Mouse (Mus musculus): ENCODE data around the gene Cd69. TPM values are rescaled to one million over a fixed set of nuclear protein-coding genes. Genes with fewer than 3 reads are reported as not detected.

The Cd69 gene
- polyA plus RNA-seq, 1 experiment from 2014 or later: 0.11 TPM

DNA sequence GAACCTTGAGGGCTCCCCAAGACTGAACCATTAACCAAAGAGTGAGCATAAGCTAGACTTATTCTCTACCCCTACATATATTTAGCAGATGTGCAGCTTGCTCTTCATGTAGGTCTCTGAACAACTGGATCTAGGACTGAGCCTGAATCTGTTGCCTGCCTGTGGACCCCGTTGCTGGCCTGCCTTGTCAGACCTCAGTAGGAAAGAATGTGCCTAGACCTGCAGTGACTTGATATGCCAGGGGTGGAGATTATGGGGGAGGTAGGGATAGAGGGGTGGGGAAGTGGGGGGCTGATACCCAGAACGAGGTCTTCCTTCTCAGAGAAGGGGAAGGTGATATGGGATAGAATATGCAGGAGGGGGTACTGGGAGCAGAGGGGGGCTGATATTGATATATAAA lies 51.6 kb downstream of the Cd69 start:
- H3K36me3 ChIP-seq (ENCODE audit: control insufficient read depth, insufficient read depth, low read length): no peaks in the 10 kb centered on the region
- H3K4me3 ChIP-seq (ENCODE audit: low read depth, low read length): no peak overlapping the region
- no peaks in the 10 kb centered on the region for H3K27me3 ChIP-seq (ENCODE audit: control insufficient read depth, insufficient read depth, low read length)
- H3K4me2 ChIP-seq (ENCODE audit: low read depth, severe bottlenecking): no peak overlapping the region
- 66% methylated on average over 2 of the region's 2 CpGs for WGBS
- DNase-seq (ENCODE audit: low spot score): no peak
- no peaks in the 10 kb centered on the region for H3K9me3 ChIP-seq (ENCODE audit: control insufficient read depth, low read length)
- H3K27ac ChIP-seq (replicated peaks; ENCODE audit: low read depth, low read length): no peak overlapping the region
- H3K4me1 ChIP-seq (ENCODE audit: control insufficient read depth, insufficient read depth, low read length): no peaks in the 10 kb centered on the region
- ATAC-seq (ENCODE audit: insufficient number of reproducible peaks, low FRiP score, low TSS enrichment, low read depth): no peak
- no peak overlapping the region for H3K9ac ChIP-seq (ENCODE audit: low read length)

DNA sequence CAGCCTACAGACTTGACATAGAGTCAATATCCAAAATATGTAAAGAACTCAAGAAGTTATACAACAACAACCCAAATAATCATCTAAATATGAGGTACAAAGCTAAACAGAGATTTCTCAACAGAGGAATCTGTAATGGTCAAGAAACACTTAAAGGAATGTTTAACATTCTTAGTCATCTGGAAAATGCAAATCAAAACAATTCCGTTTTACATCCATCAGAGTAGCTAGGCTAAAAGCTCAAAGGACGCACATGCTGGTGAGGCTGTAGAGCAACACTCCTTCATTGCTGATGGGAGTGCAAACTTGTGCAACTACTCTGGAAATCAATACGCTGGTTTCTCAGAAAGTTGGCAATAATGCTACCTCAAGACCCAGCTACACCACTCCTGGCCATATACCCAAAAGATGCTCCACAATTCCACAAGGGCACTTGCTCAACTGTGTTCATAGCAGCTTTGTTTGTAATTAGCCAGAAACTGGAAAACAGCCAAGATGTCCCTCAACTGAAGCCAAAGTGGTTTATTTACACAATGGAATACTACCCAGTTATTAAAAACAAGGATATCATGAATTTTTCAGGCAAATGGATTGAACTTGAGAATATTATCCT lies 52.9 kb downstream of the Cd69 start:
- Histone ChIP-seq H3K9me3 (ENCODE audit: control insufficient read depth, low read length) (no peaks in the 10 kb centered on the region), H3K4me3 (ENCODE audit: low read depth, low read length) (no peak overlapping the region), H3K27me3 (ENCODE audit: control insufficient read depth, insufficient read depth, low read length) (no peaks in the 10 kb centered on the region), H3K27ac (replicated peaks; ENCODE audit: low read depth, low read length) (no peak overlapping the region), H3K4me1 (ENCODE audit: control insufficient read depth, insufficient read depth, low read length) (no peaks in the 10 kb centered on the region), H3K9ac (ENCODE audit: low read length) (no peak overlapping the region), H3K4me2 (ENCODE audit: low read depth, severe bottlenecking) (no peak overlapping the region), H3K36me3 (ENCODE audit: control insufficient read depth, insufficient read depth, low read length) (no peaks in the 10 kb centered on the region)
- no peak for DNase-seq (ENCODE audit: low spot score)
- 88% methylated on average over 3 of the region's 3 CpGs for WGBS
- no peak for ATAC-seq (ENCODE audit: insufficient number of reproducible peaks, low FRiP score, low TSS enrichment, low read depth)

DNA sequence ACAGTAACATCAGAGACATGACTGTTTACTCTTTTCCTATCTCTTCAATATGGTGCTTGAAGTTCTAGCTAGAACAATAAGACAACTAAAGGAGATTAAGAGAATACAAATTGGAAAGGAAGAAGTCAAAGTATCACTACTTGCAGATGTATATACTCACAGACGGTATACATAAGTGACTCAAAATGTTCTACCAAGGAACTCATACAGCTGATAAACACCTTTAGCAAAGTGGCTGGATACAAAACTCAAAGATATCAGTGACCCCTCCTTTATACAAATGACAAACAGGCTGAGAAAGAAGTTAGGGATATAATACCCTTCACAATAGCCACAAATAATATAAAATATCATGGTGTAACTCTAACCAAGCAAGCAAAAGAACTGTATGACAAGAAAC lies 54.2 kb downstream of the Cd69 start:
- Histone ChIP-seq H3K36me3 (ENCODE audit: control insufficient read depth, insufficient read depth, low read length) (no peaks in the 10 kb centered on the region), H3K9me3 (ENCODE audit: control insufficient read depth, low read length) (no peaks in the 10 kb centered on the region), H3K4me2 (ENCODE audit: low read depth, severe bottlenecking) (no peak overlapping the region), H3K27me3 (ENCODE audit: control insufficient read depth, insufficient read depth, low read length) (no peaks in the 10 kb centered on the region), H3K4me1 (ENCODE audit: control insufficient read depth, insufficient read depth, low read length) (no peaks in the 10 kb centered on the region), H3K27ac (replicated peaks; ENCODE audit: low read depth, low read length) (no peak overlapping the region), H3K9ac (ENCODE audit: low read length) (no peak overlapping the region), H3K4me3 (ENCODE audit: low read depth, low read length) (no peak overlapping the region)
- ATAC-seq (ENCODE audit: insufficient number of reproducible peaks, low FRiP score, low TSS enrichment, low read depth) (no peak), DNase-seq (ENCODE audit: low spot score) (no peak)
- WGBS: 93% methylated on average over 1 of the region's 1 CpGs

DNA sequence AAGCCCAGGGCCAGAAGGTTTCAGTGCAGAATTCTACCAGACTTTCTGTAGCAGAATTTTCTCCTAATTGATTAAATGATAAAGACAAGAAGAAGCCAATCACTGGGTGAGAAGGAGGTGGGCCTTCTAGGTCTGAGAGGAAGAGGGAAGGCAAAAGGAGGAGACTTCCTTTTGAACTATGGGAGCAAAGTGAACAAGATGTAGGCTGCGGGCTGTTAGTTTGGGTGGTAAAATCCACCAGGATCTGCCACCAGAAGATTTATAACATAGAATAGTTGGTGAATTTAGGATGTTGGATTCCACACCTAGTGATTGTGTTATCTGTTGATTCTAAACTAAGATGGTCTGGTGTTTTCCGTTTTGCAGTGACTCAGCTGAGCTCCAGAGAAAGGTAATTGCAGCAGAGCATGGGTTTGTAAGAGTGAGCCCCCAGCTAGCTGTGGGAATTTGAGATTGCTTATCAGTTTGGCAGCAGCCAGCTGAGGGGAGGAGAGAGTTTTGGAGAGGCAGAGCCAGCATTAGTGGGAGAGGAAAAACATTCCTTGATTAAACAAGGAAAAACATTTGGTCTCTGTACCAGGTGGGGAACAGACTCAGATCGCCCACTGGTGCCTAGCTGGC lies 55.2 kb downstream of the Cd69 start:
- 61% methylated on average over 3 of the region's 3 CpGs for WGBS
- Histone ChIP-seq H3K4me1 (ENCODE audit: control insufficient read depth, insufficient read depth, low read length) (no peaks in the 10 kb centered on the region), H3K27ac (replicated peaks; ENCODE audit: low read depth, low read length) (no peak overlapping the region), H3K9me3 (ENCODE audit: control insufficient read depth, low read length) (no peaks in the 10 kb centered on the region), H3K36me3 (ENCODE audit: control insufficient read depth, insufficient read depth, low read length) (no peaks in the 10 kb centered on the region), H3K27me3 (ENCODE audit: control insufficient read depth, insufficient read depth, low read length) (no peaks in the 10 kb centered on the region), H3K4me2 (ENCODE audit: low read depth, severe bottlenecking) (no peak overlapping the region), H3K9ac (ENCODE audit: low read length) (no peak overlapping the region), H3K4me3 (ENCODE audit: low read depth, low read length) (no peak overlapping the region)
- ATAC-seq (ENCODE audit: insufficient number of reproducible peaks, low FRiP score, low TSS enrichment, low read depth): no peak
- DNase-seq (ENCODE audit: low spot score): no peak

DNA sequence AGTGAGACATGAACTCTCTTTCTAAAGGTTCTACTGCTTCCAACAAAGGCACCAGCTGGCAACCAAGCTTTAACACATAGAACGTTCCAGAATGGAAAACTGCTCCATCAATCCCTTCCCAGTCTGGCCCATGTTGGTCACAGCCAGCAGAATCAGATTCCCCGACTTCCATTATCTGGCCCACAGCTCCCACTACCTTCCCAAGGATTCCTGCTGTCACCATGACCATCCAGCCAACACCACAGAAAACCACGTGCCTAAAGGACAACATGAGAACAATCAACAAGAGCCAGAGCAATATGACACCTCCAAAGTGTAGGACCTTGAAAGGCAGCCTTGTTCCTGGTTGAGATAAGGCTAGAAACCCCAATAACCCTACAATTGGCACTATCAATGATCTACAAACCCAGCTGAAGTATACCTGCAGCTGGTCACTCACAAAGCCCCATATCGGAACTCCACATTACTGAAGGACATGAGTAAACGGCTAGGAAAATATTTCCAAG lies 57.0 kb downstream of the Cd69 start:
- Histone ChIP-seq H3K27me3 (ENCODE audit: control insufficient read depth, insufficient read depth, low read length) (no peaks in the 10 kb centered on the region), H3K4me1 (ENCODE audit: control insufficient read depth, insufficient read depth, low read length) (no peaks in the 10 kb centered on the region), H3K9me3 (ENCODE audit: control insufficient read depth, low read length) (no peaks in the 10 kb centered on the region), H3K36me3 (ENCODE audit: control insufficient read depth, insufficient read depth, low read length) (no peaks in the 10 kb centered on the region), H3K9ac (ENCODE audit: low read length) (no peak overlapping the region), H3K4me3 (ENCODE audit: low read depth, low read length) (no peak overlapping the region), H3K27ac (replicated peaks; ENCODE audit: low read depth, low read length) (no peak overlapping the region), H3K4me2 (ENCODE audit: low read depth, severe bottlenecking) (no peak overlapping the region)
- DNase-seq (ENCODE audit: low spot score) (no peak), ATAC-seq (ENCODE audit: insufficient number of reproducible peaks, low FRiP score, low TSS enrichment, low read depth) (no peak)
- WGBS: 84% methylated on average over 5 of the region's 5 CpGs

Other genes starting within 250 kb of the Cd69 start
- 0.11 TPM in 1 of 2 replicates, not detected in the other for gene Klrb1f, start 229.5 kb downstream of the Cd69 start, polyA plus RNA-seq (2014; fragmentation: Nextera tagmentation; extraction: Ambion mirVana)
- gene Clec2e, start 174.5 kb downstream of the Cd69 start, polyA plus RNA-seq (2014; fragmentation: Nextera tagmentation; extraction: Ambion mirVana): not detected in 2 replicates
- 0.16 TPM in 1 of 2 replicates, not detected in the other for gene Clec2d, start 94.8 kb downstream of the Cd69 start, polyA plus RNA-seq (2014; fragmentation: Nextera tagmentation; extraction: Ambion mirVana)
- not detected in 2 replicates for gene 4922502D21Rik, start 56.4 kb upstream of the Cd69 start, polyA plus RNA-seq (2014; fragmentation: Nextera tagmentation; extraction: Ambion mirVana)
- gene Clec12a, start 67.3 kb upstream of the Cd69 start, polyA plus RNA-seq (2014; fragmentation: Nextera tagmentation; extraction: Ambion mirVana): 0.14 and 0.29 TPM in 2 replicates
- not detected in 2 replicates for gene Clec12b, start 110.4 kb upstream of the Cd69 start, polyA plus RNA-seq (2014; fragmentation: Nextera tagmentation; extraction: Ambion mirVana)
- gene Clec1b, start 121.9 kb upstream of the Cd69 start, polyA plus RNA-seq (2014; fragmentation: Nextera tagmentation; extraction: Ambion mirVana): 6.0 and 6.6 TPM in 2 replicates
- gene Clec9a, start 133.4 kb upstream of the Cd69 start, polyA plus RNA-seq (2014; fragmentation: Nextera tagmentation; extraction: Ambion mirVana): 0.41 and 0.44 TPM in 2 replicates
- 1.6 and 2.3 TPM in 2 replicates for gene Clec1a, start 176.6 kb upstream of the Cd69 start, polyA plus RNA-seq (2014; fragmentation: Nextera tagmentation; extraction: Ambion mirVana)
- gene Olr1, start 231.7 kb upstream of the Cd69 start, polyA plus RNA-seq (2014; fragmentation: Nextera tagmentation; extraction: Ambion mirVana): 0.38 TPM in 1 of 2 replicates, not detected in the other
- not detected in 2 replicates for gene Tmem52b, start 237.1 kb upstream of the Cd69 start, polyA plus RNA-seq (2014; fragmentation: Nextera tagmentation; extraction: Ambion mirVana)